Mouse (Mus musculus): Measurements from ENCODE around the gene Lrp1. TPM values are rescaled to one million over a fixed set of nuclear protein-coding genes. Genes with fewer than 3 reads are reported as not detected.

Lrp1 gene
- total and polyA plus RNA-seq, 3 experiments = 3.1 to 51.2 (median 11.8) TPM

DNA sequence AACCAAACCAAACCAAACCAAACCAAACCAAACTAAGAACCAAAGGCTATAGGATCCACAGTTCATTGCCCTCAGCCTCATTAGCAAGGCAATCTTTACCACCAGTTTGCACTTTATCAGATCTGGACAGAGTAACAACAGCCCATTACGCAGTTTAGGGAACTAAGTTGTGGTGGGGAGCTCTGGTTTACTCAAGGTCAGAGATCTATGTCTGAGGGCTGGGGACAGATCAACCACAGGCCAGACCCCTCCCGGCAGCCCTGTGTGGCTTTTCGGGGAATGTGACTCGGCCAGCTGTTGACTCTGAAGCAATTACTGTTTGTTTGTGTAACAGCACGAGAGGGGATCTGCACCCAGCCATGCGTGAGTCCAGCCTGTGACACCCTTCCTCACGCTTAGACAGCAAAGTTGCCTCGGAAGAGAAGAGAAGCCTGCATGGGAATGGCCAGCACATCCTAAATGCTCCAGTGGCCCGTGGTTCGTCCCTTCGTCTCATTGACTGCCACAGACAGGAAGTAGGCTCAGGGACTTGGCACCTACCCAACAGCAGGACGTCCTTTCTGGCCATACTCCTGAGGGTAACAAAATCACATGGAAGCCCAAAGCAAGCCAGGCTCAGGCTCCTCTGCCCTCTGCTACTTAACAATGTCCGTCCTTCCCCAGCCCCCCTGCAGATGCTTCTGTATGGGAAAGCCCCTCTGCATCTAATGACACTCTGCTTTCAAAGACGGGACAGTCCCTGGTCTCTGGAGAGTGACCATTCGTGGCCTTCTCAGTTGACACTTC lies 16.3 kb downstream of the Lrp1 start:
- Histone ChIP-seq H3K79me2 (replicated peaks; ENCODE audit: control insufficient read depth, extremely low read depth, insufficient read depth, poor library complexity, severe bottlenecking) (no peaks in the 10 kb centered on the region), H3K36me3 (replicated peaks in 1 of 2; ENCODE audit: control insufficient read depth in 1 of 2, insufficient read depth in 1 of 2, low read length in 1 of 2) (peaks cover 0 to 1% of the 10 kb centered on the region in 2 experiments), H3K27ac (ENCODE audit: insufficient read depth, low read depth) (peak overlapping the region; percentile 95), H3K9ac (ENCODE audit: insufficient read depth, low read depth) (peak overlapping the region; percentile 33), H3K4me1 (ENCODE audit: control insufficient read depth in 1 of 2, insufficient read depth in 2 of 2) (peaks cover 29 to 77% of the 10 kb centered on the region in 2 experiments), H3K27me3 (replicated peaks) (no peaks in the 10 kb centered on the region), H3K4me2 (ENCODE audit: insufficient read depth, low read depth, poor library complexity, severe bottlenecking) (peak overlapping the region; percentile 75), H3K9me3 (replicated peaks; ENCODE audit: low read length) (no peaks in the 10 kb centered on the region), H3K4me3 (replicated peaks in 1 of 3; ENCODE audit: low read depth in 2 of 3, low read length in 2 of 3, poor library complexity in 1 of 3) (peak overlapping the region; percentile 34 to 42 (median 42))
- peak; percentile 84 for DNase-seq (ENCODE audit: extremely low read depth)
- TF ChIP-seq ETS1 (conservative IDR thresholded peaks at IDR 0.05; ENCODE audit: low read depth, low read length) = peak; percentile 84
- TF ChIP-seq USF2 (conservative IDR thresholded peaks at IDR 0.05; ENCODE audit: low read depth, low read length) = no peak
- peak; percentile 46; the same call in 1 of the 2 replicates for TF ChIP-seq RCOR1 (conservative IDR thresholded peaks at IDR 0.05; ENCODE audit: low read depth, low read length)
- peak; percentile 62; the same call in 1 of the 2 replicates for TF ChIP-seq MYC (IDR thresholded peaks at IDR 0.05; ENCODE audit: low read depth, low read length)
- TF ChIP-seq MAX (IDR thresholded peaks at IDR 0.05; ENCODE audit: low read length) = peak; percentile 44; the same call in 1 of the 2 replicates
- TF ChIP-seq CHD1 (IDR thresholded peaks at IDR 0.05; ENCODE audit: low read depth, low read length) = peak; percentile 86; the same call in 1 of the 2 replicates
- TF ChIP-seq MXI1 (IDR thresholded peaks at IDR 0.05; ENCODE audit: low read depth, low read length) = no peak; the same call in 1 of the 2 replicates
- TF ChIP-seq CTCF (conservative IDR thresholded peaks at IDR 0.05 in 1 of 2, IDR thresholded peaks at IDR 0.05 in 1 of 2; ENCODE audit: low read depth in 2 of 2, low read length in 2 of 2) = no peak
- peak; percentile 92; the same call in 1 of the 2 replicates for TF ChIP-seq SIN3A (IDR thresholded peaks at IDR 0.05; ENCODE audit: low read length)
- TF ChIP-seq HCFC1 (IDR thresholded peaks at IDR 0.05; ENCODE audit: low read depth, low read length) = no peak
- TF ChIP-seq ELF1 (IDR thresholded peaks at IDR 0.05; ENCODE audit: low read depth, low read length) = 0 out of 2 replicates have a peak, but pooled peaks have one; percentile 38
- peak; percentile 28; the same call in 1 of the 2 replicates for TF ChIP-seq ZNF384 (IDR thresholded peaks at IDR 0.05; ENCODE audit: low read depth, low read length)
- no peak for TF ChIP-seq UBTF (IDR thresholded peaks at IDR 0.05; ENCODE audit: low read depth, low read length)
- TF ChIP-seq RAD21 (IDR thresholded peaks at IDR 0.05; ENCODE audit: low read depth, low read length) = no peak
- no peak for TF ChIP-seq E2F4 (IDR thresholded peaks at IDR 0.05; ENCODE audit: insufficient replicate concordance, low read depth, low read length)
- no peak for TF ChIP-seq USF1 (IDR thresholded peaks at IDR 0.05; ENCODE audit: low read depth, low read length)
- peak; percentile 60; the same call in 1 of the 2 replicates for TF ChIP-seq ZMIZ1 (IDR thresholded peaks at IDR 0.05; ENCODE audit: low read depth, low read length)
- TF ChIP-seq GABPA (IDR thresholded peaks at IDR 0.05; ENCODE audit: insufficient replicate concordance, low read depth, low read length) = no peak
- peak; percentile 94 for TF ChIP-seq TCF12 (IDR thresholded peaks at IDR 0.05; ENCODE audit: low read depth, low read length)
- no peak for TF ChIP-seq PAX5 (IDR thresholded peaks at IDR 0.05; ENCODE audit: low read length)
- TF ChIP-seq POLR2A (IDR thresholded peaks at IDR 0.05; ENCODE audit: low read depth, low read length) = no peak; the same call in 1 of the 2 replicates
- peak; percentile 62; the same call in 1 of the 2 replicates for TF ChIP-seq MAFK (IDR thresholded peaks at IDR 0.05; ENCODE audit: insufficient replicate concordance, low read length)
- TF ChIP-seq ZKSCAN1 (IDR thresholded peaks at IDR 0.05; ENCODE audit: borderline replicate concordance, low read depth, low read length) = no peak
- peak; percentile 74; the same call in 1 of the 2 replicates for TF ChIP-seq MAZ (IDR thresholded peaks at IDR 0.05; ENCODE audit: low read depth, low read length)
- no peak for TF ChIP-seq POLR2AphosphoS2 (IDR thresholded peaks at IDR 0.05; ENCODE audit: low read depth, low read length)
- peak; percentile 94 for TF ChIP-seq BHLHE40 (IDR thresholded peaks at IDR 0.05; ENCODE audit: low read depth, low read length)
- TF ChIP-seq NRF1 (IDR thresholded peaks at IDR 0.05; ENCODE audit: low read depth, low read length) = 0 out of 2 replicates have a peak, but pooled peaks have one; percentile 18
- TF ChIP-seq JUND (conservative IDR thresholded peaks at IDR 0.05; ENCODE audit: low read depth, low read length) = no peak
- peak; percentile 27; the same call in 1 of the 2 replicates for TF ChIP-seq JUN (IDR thresholded peaks at IDR 0.05; ENCODE audit: insufficient read depth, low read depth, low read length)
- TF ChIP-seq TBP (conservative IDR thresholded peaks at IDR 0.05; ENCODE audit: low read depth, low read length) = no peak; the same call in 1 of the 2 replicates
- TF ChIP-seq SMC3 (IDR thresholded peaks at IDR 0.05; ENCODE audit: low read depth, low read length) = no peak
- TF ChIP-seq EP300 (IDR thresholded peaks at IDR 0.05; ENCODE audit: low read length) = peak; percentile 86
- TF ChIP-seq MEF2A (IDR thresholded peaks at IDR 0.05; ENCODE audit: borderline replicate concordance, low read depth, low read length) = peak; percentile 89
- peak; percentile 82 for TF ChIP-seq IRF4 (IDR thresholded peaks at IDR 0.05; ENCODE audit: low read depth, low read length)
- peak; percentile 84 for TF ChIP-seq CHD2 (IDR thresholded peaks at IDR 0.05; ENCODE audit: low read length)
- dilution Hi-C loops (cut with MboI; ENCODE audit: extremely low pct_ligation_motif_present, extremely low pct_unique_long_range_greater_than_20kb, low sequenced_read_pairs) (no loop called here), in situ Hi-C loops (cut with MboI; ENCODE audit: low pct_ligation_motif_present, low pct_unique_long_range_greater_than_20kb, low sequenced_read_pairs) (no loop called here)
